Mouse (Mus musculus): Measurements from ENCODE around the gene Rmnd1.

Gene Rmnd1

DNA sequence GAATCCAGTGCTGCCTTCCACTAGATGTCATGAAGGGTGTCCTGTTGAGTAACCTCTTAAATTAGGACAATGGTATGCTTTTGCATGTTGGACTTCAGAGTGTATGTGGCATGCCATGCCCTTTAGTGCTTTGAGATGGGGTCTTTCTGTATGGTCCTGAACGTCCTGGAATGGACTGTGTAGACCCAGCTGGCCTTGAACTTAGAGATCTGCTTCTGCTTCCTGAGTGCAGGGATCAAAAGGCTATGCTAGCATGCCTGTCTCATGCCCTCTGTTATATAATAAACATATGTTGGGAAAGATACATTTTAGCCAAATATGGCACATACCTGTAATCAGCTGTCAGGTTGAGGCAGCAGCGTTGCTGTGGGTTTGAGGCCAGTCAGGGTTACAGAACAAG is 41.6 kb downstream of the Rmnd1 start:
- DNase-seq, result peak; percentile 85

DNA sequence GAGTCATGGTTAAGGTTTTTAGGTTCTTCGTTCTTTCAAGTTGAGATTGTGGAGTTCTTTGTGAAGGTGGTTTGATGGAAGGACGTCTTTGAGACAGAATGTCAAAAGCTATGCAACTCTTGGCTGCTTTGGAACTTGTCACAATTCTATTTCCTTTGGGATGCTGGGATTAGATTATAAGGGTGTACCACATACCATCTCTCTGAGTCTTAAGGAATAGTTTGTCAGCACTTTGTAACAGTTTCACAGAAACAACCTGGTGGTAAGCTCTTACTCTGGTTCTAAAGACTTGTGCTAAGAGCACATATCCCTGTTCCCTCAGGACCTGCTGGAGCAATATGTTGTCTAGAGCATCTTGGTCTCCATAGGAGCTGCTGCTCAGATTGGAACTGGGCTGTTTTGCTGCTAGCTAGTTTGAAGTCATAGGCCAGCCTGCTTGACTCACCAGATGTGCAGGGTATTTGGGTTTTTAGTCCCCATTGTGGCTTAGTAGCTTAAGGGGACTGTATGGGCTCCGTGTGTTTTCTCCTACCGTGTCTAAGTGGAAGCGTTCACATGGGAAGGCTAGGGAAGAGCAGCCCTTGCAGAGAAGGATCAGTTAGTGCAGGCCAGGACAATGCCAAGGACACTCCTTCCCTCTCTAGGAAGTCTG is 42.6 kb downstream of the Rmnd1 start:
- peak; percentile 82 for DNase-seq

DNA sequence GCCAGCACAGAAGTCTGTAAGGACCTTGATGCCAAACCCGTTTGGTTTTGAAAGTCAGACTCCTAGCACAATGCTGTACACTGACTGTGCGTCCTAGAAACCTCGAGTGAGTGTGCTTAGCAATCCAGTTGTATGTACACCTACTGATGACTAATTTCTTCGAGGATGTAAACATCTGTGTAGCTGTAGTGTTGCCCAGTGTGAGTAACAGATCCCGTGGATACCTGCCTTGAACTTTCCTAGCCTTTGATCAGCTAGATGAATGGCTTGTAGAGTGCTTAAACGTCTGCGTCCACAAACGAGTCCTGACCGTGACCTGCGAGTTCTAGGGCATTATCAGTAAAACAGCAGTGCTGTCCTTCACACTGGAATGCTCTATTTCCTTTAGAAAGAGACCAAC is 43.2 kb downstream of the Rmnd1 start:
- no peak for DNase-seq

DNA sequence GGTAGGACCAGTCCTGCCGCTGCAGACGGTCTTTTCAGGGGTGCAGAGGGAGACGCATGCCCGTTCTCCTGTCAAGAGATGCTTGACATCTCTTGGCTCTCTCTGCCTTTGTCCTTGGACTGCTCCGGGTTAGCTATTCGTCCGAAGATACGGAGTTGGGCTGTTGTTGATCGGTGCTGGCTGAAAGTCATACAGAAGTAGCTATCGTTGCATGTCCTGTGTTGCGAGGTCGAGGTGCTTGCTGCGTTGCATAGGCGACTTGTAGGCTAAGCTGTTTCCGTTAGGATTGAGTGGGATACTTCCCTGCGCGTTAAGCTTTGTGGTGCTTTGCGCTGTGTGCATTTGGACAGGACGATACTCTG is 43.8 kb downstream of the Rmnd1 start:
- DNase-seq, result peak; percentile 97

DNA sequence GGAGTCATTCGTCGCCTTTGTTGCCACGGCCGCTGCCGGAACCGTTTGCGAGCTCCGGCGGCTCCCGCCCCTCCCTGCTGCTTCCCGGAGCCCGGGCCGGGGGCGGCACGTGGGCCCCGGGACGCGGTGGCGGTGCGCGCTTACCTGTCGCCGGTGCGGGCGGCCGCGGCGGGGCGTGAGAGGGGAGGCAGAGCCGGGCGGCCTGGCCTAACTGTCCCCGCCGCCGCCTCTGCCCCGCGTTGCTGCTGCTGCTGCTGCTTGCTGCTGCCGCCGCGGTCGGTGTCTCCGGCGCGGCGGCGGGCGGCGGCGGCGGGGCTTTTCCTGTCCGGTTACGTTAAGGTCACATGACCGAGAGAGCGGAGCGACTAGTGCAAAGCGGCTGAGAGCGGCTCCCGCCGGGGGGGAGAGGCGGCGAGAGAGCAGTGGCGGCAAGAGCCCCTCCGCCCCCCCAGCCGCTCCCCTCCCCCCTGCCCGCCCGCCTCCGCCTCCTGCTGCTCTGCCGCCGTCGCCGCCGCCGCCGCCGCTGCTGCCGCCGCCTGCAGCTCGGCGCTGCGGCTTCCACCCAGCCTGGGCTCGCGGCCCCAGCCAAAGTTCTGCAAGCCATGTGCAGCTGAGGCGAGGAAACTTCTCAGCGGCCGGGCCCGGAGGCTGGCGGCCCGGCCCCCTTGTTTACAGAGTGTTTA is 44.3 kb downstream of the Rmnd1 start, which contains the start of gene Zbtb2:
TSS of gene Zbtb2 (minus strand) at position 408 of the 683 bp plus-strand sequence.
- DNase-seq, result peak; percentile 97

DNA sequence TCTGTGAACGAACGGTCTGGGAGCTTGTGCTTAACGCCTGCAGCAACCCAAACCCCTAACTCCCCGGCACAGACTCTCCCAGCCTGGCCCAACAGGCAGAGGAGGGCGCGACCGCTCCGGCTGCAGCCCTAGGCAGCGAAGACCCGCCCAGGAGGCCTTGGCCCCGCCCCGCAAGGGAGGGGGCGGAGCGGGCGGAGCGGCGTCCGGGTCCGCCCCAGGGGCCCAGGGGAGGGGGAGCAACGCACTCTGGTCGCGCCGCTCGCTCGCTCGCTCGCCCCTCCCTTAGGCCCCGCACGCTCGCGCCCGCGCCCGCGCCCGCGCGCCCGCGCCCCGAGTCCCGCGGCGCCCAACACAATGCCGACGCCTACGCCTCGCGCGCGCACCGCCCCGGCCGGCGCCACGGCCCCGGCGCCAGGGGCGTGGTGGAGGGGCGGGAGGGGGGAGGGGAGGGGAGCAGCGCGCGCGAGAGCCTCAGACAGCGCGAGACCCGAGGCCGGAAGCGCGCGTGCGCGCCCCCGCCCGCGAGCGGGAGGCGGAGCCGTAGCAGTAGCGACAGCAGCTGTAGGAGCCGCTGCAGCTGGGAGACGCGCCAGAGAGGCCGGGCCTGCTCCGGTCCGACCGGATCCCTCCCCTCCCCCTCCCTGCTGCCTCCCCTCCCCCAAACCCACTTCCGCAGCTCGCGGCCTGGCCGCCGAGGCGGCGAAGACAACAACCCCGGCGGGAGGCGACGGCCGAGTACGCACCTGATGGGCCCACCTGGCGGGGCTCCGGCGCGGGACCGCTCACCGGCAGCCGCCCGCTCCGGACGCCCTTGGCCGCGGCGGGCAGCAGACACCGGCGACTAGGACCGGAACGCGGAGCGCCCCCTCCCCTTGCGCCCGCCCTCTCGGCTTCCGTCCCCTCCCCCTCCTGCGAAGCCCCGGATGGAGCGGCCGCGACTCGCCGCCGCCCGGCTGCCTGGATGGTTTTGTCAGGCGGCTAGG is 45.3 kb downstream of the Rmnd1 start:
- DNase-seq, result peak; percentile 100

DNA sequence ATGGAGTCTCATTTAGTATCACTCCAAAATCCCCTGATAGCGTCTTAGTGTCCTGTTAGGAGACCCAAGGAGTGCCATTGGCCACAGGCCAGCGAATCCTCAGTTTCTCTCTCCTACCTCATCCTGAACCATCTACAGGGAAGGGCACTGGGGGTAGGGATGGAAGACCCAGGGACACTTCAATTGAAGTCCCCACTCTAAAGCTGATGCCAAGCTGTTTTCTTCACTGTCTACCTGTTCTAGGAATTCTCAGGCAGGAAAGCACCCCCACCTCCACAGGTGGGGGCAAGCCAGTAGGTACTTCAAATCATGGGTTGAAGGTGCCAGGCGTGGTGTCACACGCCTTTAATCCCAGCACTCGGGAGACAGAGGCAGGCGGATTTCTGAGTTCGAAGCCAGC is 47.9 kb downstream of the Rmnd1 start:
- peak; percentile 89 for DNase-seq

DNA sequence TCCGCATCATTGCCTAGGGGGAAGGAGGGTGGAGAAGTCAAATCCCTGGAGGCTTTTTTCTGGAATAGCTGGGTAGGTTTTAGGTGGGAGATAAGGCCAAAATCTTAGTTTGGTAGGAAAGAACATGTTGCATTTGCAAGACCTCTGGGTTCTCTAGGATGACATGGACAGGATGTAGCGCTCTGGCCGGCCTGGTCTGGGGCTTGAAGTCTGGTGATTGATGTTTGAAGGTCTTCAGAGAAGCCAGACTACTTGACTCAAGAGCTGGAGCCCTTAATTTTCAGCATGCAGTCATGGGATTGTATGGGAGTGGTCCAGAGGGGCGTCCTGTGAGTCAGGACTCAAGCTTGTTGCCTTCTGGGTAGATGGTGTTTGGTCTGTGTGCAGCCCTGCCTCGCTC is 51.4 kb downstream of the Rmnd1 start:
- peak; percentile 82 for DNase-seq

DNA sequence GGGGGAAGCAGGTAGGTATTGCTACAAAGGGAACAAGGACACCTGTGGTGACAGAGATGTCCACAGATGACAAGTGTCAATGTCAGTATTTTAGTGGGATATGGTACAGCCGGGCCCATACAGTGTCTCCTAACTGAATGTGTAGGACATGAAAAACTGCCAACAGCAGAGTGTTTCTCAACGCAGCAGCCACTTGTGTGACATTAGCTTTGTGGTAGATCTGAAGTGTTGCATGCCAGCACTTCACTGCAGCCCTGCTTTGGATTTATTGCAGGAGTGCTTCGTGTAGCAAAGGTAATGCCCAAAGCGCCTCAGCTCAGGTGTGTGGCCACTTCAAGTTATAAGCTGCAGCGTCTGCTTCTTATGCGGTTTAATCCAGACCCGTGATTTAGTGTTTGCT is 55.3 kb downstream of the Rmnd1 start:
- peak; percentile 90 for DNase-seq

DNA sequence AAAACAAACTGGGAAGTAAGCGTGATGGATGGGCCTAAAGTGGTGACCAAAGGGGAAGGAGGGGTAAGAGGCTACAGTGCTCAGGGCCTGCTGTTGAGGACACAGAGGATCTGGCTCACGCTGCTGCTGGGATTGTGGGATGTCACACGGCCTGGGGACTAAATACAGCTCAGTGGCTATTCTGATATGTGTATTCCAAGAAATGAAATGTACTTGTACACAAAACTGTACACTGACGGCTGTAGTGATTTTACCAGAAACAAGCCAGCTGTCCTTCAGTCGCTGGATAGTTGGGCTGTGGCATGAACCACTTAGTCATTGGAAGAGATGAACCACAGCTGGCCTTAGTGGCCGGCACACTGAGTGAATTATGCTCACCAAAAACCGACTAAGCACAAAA is 55.7 kb downstream of the Rmnd1 start:
- peak; percentile 97 for DNase-seq

DNA sequence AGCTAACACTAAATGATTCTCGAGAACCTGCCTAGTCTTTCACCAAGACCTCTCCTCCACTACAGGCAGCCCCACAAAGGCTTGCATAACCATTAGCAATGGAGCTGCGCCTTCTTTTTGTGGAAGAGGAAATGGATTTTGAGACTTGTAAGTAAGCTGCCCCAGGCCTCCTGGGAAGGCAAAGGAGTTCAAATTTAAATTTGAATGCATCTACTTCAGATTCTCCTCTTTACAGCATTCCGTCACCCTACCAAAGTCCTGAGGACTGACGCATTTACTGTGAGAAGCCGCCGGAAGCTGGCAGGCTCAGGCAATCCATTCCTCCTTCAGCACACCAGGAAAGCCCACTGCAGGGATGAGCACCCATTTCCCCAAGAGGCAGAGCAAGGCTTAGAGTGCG is 56.9 kb downstream of the Rmnd1 start:
- DNase-seq, result no peak

DNA sequence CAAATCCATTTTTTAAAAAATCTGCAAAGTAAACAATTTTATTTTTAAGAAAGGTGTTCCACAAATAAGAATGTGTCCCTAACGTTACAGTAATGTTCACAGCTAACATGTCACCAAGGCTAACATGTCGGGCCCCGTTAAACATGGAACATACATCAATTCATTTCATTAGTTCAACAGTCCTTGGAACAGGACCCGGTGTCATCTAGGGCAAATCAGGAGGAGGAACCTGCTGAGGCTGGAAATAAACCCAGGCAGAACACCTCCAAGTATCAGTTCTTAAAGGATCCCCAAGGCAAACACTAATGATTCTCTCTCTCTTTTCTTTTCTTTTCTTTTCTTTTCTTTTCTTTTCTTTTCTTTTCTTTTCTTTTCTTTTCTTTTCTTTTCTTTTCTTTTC is 57.5 kb downstream of the Rmnd1 start:
- DNase-seq, result peak; percentile 66

DNA sequence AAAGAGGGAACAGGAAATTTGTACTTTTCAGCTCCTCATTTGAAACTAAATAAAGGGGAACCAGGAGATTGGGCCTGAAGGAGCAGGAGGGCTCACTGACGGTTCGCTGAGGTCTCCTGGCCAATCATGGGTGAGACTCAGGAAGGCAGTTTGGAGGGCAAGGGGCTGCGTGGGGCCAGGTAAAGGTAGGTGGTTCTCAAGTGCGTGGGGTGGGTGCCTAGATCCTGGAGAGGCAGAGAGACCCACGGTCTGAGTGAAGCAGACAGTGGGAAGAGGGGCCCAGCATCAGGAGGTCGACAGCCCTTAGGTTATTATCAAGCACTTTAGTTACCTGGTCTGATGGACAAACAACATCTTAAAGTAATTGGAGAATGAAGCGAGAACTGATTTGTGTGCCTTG is 57.9 kb downstream of the Rmnd1 start:
- peak; percentile 70 for DNase-seq

DNA sequence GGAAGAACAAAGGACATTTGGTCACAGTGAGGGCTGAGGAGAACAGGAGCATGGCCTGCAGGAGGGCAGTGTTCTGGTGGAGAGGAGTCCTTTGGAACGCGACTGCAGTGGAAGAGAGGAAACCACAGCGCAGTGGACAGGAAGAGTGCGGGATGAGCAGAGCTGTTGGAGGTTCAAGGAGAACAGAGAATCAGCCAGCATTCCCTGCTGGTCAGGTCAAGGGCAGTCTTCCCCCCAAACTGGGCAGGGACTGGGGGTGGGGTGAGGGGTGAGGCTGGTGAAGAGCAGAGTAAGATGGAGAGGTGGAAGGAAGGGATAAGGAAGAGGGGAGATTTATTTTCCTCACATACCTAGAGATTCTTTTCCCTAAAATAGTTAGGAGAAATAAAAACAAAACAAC is 58.6 kb downstream of the Rmnd1 start:
- DNase-seq, result no peak

DNA sequence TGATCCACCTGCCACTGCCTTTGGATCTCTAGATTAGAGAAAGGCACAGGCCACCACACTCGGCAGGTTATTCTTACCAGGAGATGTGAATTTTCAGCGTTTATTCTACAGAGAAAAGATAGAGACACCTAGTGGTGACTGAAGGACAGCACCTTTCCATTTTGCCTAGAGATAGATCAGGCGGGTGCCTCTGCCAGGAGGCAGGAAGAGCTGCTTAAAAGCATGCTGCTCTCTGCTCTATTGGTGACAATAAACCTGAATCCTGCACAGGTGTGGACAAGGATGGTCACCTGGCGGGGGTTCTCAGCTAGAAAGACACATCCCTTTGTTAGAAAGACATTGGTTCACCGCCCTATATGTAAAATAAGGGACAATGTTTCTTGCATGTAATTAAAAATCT is 60.2 kb downstream of the Rmnd1 start:
- peak; percentile 84 for DNase-seq

DNA sequence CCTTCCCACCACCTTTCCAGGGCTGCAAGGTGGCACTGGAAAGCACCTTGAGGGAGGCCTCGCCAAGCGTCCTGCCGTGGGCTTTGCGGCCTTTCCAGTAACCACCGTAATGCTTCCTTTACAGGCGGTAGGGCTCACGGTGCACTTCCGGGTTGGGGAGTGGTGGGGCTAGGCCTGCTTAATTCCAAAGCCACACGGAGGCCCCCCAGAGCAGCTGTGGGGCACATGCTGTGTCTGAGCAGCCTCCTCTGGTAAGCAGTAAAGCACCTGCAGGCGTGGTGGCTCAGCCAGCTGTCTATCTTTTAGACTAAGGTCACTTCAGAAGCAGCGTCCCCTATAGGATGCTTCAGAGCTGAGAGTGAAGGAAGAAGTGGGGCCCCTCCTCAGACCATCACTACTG is 62.1 kb downstream of the Rmnd1 start:
- DNase-seq, result peak; percentile 88

DNA sequence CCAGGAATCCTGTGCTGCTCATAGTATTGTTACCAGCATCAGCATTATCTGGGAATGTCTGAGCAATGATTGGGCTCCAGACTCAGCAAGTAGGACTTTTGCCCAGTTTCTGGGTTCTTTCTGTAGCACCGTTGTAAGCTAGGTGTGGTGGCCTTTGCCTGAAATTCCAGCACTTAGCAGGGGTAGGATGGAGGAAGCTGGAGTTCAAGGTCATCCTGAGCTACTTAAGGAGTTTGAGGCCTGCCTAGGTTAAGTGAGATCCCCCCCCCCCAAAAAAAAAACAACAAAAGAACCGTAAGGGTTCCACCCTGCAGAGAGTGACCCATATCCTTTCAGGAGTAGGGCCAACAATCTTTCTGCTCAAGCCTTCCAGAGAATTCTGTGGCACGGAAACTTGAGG is 67.6 kb downstream of the Rmnd1 start:
- peak; percentile 52 for DNase-seq

DNA sequence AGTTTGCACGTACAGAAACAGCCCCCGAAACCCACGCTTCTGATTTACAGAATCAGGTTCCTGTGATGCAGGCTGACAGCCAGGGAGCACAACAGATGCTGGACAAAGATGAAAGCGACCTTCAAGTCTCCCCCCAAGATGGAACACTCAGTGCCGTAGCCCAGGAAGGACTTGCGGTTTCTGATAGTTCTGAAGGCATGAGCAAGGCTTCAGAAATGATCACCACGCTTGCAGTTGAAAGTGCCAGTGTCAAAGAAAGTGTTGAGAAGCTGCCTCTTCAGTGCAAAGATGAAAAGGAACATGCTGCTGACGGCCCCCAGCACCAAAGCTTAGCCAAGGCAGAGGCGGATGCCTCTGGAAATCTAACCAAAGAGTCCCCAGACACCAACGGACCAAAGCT is 74.8 kb downstream of the Rmnd1 start:
- DNase-seq, result no peak

DNA sequence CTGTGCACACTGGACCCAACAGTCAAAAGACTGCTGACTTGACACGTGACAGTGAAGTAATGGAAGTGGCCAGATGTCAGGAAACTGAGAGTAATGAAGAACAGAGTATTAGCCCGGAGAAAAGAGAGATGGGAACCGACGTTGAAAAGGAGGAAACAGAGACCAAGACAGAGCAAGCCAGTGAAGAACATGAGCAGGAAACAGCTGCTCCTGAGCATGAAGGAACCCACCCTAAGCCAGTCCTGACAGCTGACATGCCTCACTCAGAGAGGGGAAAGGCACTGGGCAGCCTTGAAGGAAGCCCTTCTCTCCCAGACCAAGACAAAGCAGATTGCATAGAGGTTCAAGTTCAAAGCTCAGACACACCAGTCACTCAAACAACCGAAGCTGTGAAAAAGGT is 75.5 kb downstream of the Rmnd1 start:
- DNase-seq, result no peak

DNA sequence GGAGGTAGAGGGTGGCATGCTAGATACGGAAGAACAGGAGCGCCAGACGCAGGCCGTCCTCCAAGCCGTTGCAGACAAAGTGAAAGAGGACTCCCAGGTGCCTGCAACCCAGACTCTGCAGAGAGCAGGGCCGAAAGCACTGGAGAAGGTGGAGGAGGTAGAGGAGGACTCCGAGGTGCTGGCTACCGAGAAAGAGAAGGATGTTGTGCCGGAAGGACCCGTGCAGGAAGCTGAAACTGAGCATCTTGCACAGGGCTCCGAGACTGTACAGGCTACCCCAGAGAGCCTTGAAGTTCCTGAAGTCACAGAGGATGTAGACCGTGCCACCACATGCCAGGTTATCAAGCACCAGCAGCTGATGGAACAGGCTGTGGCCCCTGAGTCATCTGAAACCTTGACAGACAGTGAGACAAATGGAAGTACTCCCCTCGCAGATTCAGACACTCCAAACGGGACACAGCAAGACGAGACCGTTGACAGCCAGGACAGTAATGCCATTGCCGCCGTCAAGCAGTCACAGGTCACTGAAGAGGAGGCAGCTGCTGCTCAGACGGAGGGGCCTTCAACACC is 76.2 kb downstream of the Rmnd1 start:
- DNase-seq, result no peak

DNA sequence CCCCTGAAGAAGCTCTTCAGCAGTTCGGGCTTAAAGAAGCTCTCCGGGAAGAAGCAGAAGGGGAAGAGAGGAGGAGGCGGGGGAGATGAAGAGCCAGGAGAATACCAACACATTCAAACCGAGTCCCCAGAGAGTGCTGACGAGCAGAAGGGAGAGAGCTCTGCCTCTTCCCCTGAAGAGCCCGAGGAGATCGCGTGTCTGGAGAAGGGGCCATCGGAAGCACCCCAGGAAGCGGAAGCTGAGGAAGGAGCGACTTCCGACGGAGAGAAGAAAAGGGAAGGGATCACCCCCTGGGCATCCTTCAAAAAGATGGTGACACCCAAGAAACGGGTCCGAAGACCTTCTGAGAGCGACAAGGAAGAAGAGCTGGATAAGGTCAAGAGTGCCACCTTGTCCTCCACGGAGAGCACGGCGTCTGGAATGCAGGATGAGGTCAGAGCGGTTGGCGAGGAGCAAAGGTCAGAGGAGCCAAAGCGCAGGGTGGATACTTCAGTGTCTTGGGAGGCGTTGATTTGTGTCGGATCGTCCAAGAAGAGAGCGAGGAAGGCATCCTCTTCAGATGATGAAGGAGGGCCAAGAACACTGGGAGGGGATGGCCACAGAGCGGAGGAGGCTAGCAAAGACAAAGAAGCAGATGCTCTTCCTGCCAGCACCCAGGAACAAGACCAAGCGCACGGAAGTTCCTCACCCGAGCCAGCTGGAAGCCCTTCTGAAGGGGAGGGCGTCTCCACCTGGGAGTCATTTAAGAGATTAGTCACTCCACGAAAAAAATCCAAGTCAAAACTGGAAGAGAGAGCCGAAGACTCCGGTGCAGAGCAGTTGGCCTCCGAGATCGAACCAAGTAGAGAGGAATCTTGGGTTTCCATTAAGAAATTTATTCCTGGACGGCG is 77.6 kb downstream of the Rmnd1 start:
- peak; percentile 86 for DNase-seq

Data from heart, adult 11 months (tissue).